Mouse (Mus musculus): Measurements from ENCODE around the gene Gm973. TPM values are rescaled to one million over a fixed set of nuclear protein-coding genes. Genes with fewer than 3 reads are reported as not detected.

The Gm973 gene
- total and polyA plus RNA-seq, 3 experiments: 0.23 TPM; not detected in 2

- TF ChIP-seq CHD1 (IDR thresholded peaks at IDR 0.05; ENCODE audit: low read depth, low read length) (no peak), ELF1 (IDR thresholded peaks at IDR 0.05; ENCODE audit: low read depth, low read length) (no peak)
Measured at GRCm38 (mm10) chr1:59492432-59492831, 23.6 kb upstream of the Gm973 start (continued).

GRCm38 (mm10) chr1:59495970-59496369, 20.1 kb upstream of the Gm973 start:
- H3K4me3 ChIP-seq (ENCODE audit: control insufficient read depth in 1 of 2, insufficient read depth in 1 of 2, low read depth in 2 of 2, low read length in 2 of 2): peak overlapping the region in 1 of 2 experiments; percentile 35; a peak in 1 of 4 replicates
- H3K79me2 ChIP-seq (ENCODE audit: control insufficient read depth, insufficient read depth, low read length, poor library complexity): no peaks in the 10 kb centered on the region; the same call in 1 of the 2 replicates
- H3K4me1 ChIP-seq (ENCODE audit: control insufficient read depth in 1 of 2, insufficient read depth in 2 of 2, low read length in 2 of 2): peaks cover 51 to 67% of the 10 kb centered on the region in 2 experiments
- H3K36me3 ChIP-seq (ENCODE audit: control insufficient read depth in 1 of 2, insufficient read depth in 2 of 2, low read length in 2 of 2): peaks cover 0 to 66% of the 10 kb centered on the region in 2 experiments; a peak in 2 of 4 replicates
- peak overlapping the region; percentile 23; the same call in 1 of the 2 replicates for H3K9ac ChIP-seq (ENCODE audit: control insufficient read depth, low read depth, low read length, poor library complexity, severe bottlenecking)
- peak overlapping the region; percentile 74 for H3K27ac ChIP-seq (ENCODE audit: control insufficient read depth, low read depth, low read length)
- TF ChIP-seq CTCF (IDR thresholded peaks at IDR 0.05 in 2 of 3, conservative IDR thresholded peaks at IDR 0.05 in 1 of 3; ENCODE audit: control insufficient read depth in 1 of 3, insufficient read depth in 1 of 3, low read depth in 2 of 3, low read length in 3 of 3, poor library complexity in 1 of 3, severe bottlenecking in 1 of 3) (no peak), MAFK (IDR thresholded peaks at IDR 0.05; ENCODE audit: borderline replicate concordance, low read depth, low read length) (peak; percentile 77), MXI1 (IDR thresholded peaks at IDR 0.05; ENCODE audit: low read depth, low read length) (no peak; the same call in 1 of the 2 replicates), ZNF384 (IDR thresholded peaks at IDR 0.05; ENCODE audit: low read depth, low read length) (peak; percentile 54), USF1 (IDR thresholded peaks at IDR 0.05; ENCODE audit: low read depth, low read length) (0 out of 2 replicates have a peak, but pooled peaks have one; percentile 5), KAT2A (conservative IDR thresholded peaks at IDR 0.05; ENCODE audit: low read depth, low read length) (no peak), RAD21 (IDR thresholded peaks at IDR 0.05; ENCODE audit: low read depth, low read length) (no peak), TCF12 (IDR thresholded peaks at IDR 0.05; ENCODE audit: low read depth, low read length) (peak; percentile 60), MEF2A (IDR thresholded peaks at IDR 0.05; ENCODE audit: extremely low read depth, insufficient replicate concordance, low read depth, low read length, poor library complexity, severe bottlenecking) (0 out of 2 replicates have a peak, but pooled peaks have one; percentile 31), E2F4 (IDR thresholded peaks at IDR 0.05; ENCODE audit: borderline replicate concordance, low read depth, low read length) (no peak), POLR2A (IDR thresholded peaks at IDR 0.05; ENCODE audit: control insufficient read depth in 1 of 2, insufficient read depth in 1 of 2, low read depth in 1 of 2, low read length in 2 of 2, poor library complexity in 1 of 2) (no peak), MYC (IDR thresholded peaks at IDR 0.05; ENCODE audit: low read depth, low read length) (no peak), UBTF (IDR thresholded peaks at IDR 0.05; ENCODE audit: borderline replicate concordance, insufficient read depth, low read depth, low read length) (no peak), GATA1 (IDR thresholded peaks at IDR 0.05; ENCODE audit: low read depth, low read length) (peak; percentile 46; the same call in 1 of the 2 replicates), BHLHE40 (IDR thresholded peaks at IDR 0.05; ENCODE audit: borderline replicate concordance, low read depth, low read length) (peak; percentile 45; the same call in 1 of the 2 replicates), MYB (IDR thresholded peaks at IDR 0.05; ENCODE audit: low read depth, low read length) (peak; percentile 63; the same call in 1 of the 2 replicates), HCFC1 (IDR thresholded peaks at IDR 0.05; ENCODE audit: low read depth, low read length) (no peak), EP300 (IDR thresholded peaks at IDR 0.05; ENCODE audit: low read depth in 1 of 2, low read length in 2 of 2) (peak; percentile 75 to 77), TBP (IDR thresholded peaks at IDR 0.05; ENCODE audit: low read depth, low read length) (0 out of 2 replicates have a peak, but pooled peaks have one; percentile 38), SMC3 (IDR thresholded peaks at IDR 0.05; ENCODE audit: low read depth, low read length) (no peak), ZMIZ1 (IDR thresholded peaks at IDR 0.05; ENCODE audit: low read depth, low read length) (no peak), RCOR1 (IDR thresholded peaks at IDR 0.05; ENCODE audit: low read depth, low read length) (peak; percentile 70), GABPA (IDR thresholded peaks at IDR 0.05; ENCODE audit: low read depth, low read length) (no peak), CHD1 (IDR thresholded peaks at IDR 0.05; ENCODE audit: low read depth, low read length) (no peak), NRF1 (IDR thresholded peaks at IDR 0.05; ENCODE audit: insufficient read depth, low read depth, low read length, poor library complexity, severe bottlenecking) (no peak), TAL1 (IDR thresholded peaks at IDR 0.05; ENCODE audit: low read length) (peak; percentile 15; the same call in 1 of the 2 replicates), ZKSCAN1 (IDR thresholded peaks at IDR 0.05; ENCODE audit: low read depth, low read length) (no peak), CHD2 (IDR thresholded peaks at IDR 0.05; ENCODE audit: low read length) (no peak), ETS1 (IDR thresholded peaks at IDR 0.05; ENCODE audit: low read depth, low read length) (peak; percentile 90), ZC3H11A (IDR thresholded peaks at IDR 0.05; ENCODE audit: low read depth, low read length) (no peak), ELF1 (IDR thresholded peaks at IDR 0.05; ENCODE audit: low read depth, low read length) (no peak)
- no peaks in the 10 kb centered on the region for H3K27me3 ChIP-seq (ENCODE audit: control insufficient read depth in 1 of 2, insufficient read depth in 2 of 2, low read length in 2 of 2)
- no peaks in the 10 kb centered on the region for H3K9me3 ChIP-seq (replicated peaks; ENCODE audit: insufficient read depth, low read length)
- DNase-seq (ENCODE audit: low read depth, low spot score): peak; percentile 70

Measured in MEL (cell line).